Mouse (Mus musculus): ENCODE data around the gene Otop2. TPM values are rescaled to one million over a fixed set of nuclear protein-coding genes. Genes with fewer than 3 reads are reported as not detected.

Gene Otop2
- polyA plus RNA-seq, 1 experiment from 2014 or later = 1.9 TPM

DNA sequence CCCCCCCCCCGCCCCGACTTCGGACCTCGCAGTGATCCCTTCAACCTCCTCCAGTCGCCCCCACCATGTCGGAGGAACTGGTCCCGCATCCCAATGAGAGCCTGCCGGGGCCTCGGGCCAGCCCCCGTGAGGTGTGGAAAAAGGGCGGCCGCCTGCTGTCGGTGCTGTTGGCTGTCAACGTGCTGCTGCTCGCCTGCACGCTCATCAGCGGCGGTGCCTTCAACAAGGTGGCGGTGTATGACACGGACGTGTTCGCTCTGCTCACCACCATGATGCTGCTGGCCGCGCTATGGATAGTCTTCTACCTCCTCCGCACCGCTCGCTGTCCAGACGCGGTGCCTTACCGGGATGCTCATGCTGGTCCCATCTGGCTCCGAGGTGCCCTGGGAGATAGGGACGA lies 16.4 kb downstream of the Otop2 start:
- Histone ChIP-seq H3K4me3 (replicated peaks; ENCODE audit: low read length) (no peak overlapping the region), H3K4me1 (ENCODE audit: control insufficient read depth, insufficient read depth, low read length) (no peaks in the 10 kb centered on the region), H3K9me3 (replicated peaks; ENCODE audit: control insufficient read depth, low read length) (no peaks in the 10 kb centered on the region), H3K27me3 (ENCODE audit: control insufficient read depth, insufficient read depth, low read length) (peaks cover 61% of the 10 kb centered on the region), H3K27ac (ENCODE audit: low read length) (no peak overlapping the region), H3K4me2 (ENCODE audit: low read depth, low read length) (no peak overlapping the region), H3K36me3 (ENCODE audit: control insufficient read depth, insufficient read depth, low read length) (no peaks in the 10 kb centered on the region), H3K9ac (ENCODE audit: low read length) (no peak overlapping the region)
- ATAC-seq (ENCODE audit: insufficient read depth, low FRiP score) = no peak
- WGBS = 12% methylated on average over 32 of the region's 32 CpGs

DNA sequence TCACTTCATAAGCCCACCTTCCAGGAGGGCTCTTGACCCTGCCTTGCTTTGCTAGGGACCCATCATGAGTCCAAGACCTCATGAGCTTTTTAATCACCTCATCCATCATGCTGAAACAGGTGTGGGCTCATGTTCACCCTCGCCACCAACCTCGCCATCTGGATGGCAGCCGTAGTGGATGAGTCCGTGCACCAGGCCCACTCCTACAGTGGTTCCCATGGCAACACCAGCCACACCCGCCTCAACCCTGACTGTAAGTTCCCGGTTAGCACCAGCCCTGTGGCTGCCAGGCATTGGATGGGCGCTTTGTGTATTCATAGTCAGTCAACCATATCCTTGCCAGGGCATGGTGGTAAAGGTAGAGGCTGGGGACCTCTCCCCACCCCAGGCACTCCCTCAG lies 19.8 kb downstream of the Otop2 start:
- peaks cover 30% of the 10 kb centered on the region for H3K27me3 ChIP-seq (ENCODE audit: control insufficient read depth, insufficient read depth, low read length)
- no peak overlapping the region for H3K4me2 ChIP-seq (ENCODE audit: low read depth, low read length)
- no peak overlapping the region for H3K9ac ChIP-seq (ENCODE audit: low read length)
- H3K4me3 ChIP-seq (replicated peaks; ENCODE audit: low read length) = no peak overlapping the region
- no peak overlapping the region; the same call in 1 of the 2 replicates for H3K27ac ChIP-seq (ENCODE audit: low read length)
- no peaks in the 10 kb centered on the region for H3K9me3 ChIP-seq (replicated peaks; ENCODE audit: control insufficient read depth, low read length)
- WGBS = 46% methylated on average over 7 of the region's 7 CpGs
- ATAC-seq (ENCODE audit: insufficient read depth, low FRiP score) = no peak
- H3K36me3 ChIP-seq (ENCODE audit: control insufficient read depth, insufficient read depth, low read length) = no peaks in the 10 kb centered on the region
- no peaks in the 10 kb centered on the region for H3K4me1 ChIP-seq (ENCODE audit: control insufficient read depth, insufficient read depth, low read length)

DNA sequence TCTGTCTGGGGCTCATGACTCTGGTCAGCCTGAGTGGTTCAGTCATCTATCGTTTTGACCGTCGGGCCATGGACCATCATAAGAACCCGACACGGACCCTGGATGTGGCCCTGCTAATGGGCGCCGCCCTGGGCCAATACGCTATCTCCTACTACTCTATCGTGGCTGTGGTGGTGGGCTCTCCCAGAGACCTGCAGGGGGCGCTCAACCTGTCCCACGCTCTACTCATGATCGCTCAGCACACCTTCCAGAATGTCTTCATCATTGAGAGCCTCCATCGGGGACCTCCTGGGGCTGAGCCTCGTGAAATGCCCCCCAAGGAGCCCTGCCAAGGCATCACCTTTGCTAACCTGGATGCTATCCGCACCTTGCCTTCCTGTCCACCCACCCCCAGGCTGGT lies 22.4 kb downstream of the Otop2 start:
- H3K4me3 ChIP-seq (replicated peaks; ENCODE audit: low read length) = no peak overlapping the region
- ATAC-seq (ENCODE audit: insufficient read depth, low FRiP score) = no peak
- WGBS = 71% methylated on average over 15 of the region's 15 CpGs
- H3K27me3 ChIP-seq (ENCODE audit: control insufficient read depth, insufficient read depth, low read length) = peaks cover 19% of the 10 kb centered on the region
- H3K4me2 ChIP-seq (ENCODE audit: low read depth, low read length) = no peak overlapping the region
- H3K9ac ChIP-seq (ENCODE audit: low read length) = no peak overlapping the region
- no peaks in the 10 kb centered on the region for H3K4me1 ChIP-seq (ENCODE audit: control insufficient read depth, insufficient read depth, low read length)
- H3K36me3 ChIP-seq (ENCODE audit: control insufficient read depth, insufficient read depth, low read length) = no peaks in the 10 kb centered on the region
- H3K9me3 ChIP-seq (replicated peaks; ENCODE audit: control insufficient read depth, low read length) = no peaks in the 10 kb centered on the region
- no peak overlapping the region for H3K27ac ChIP-seq (ENCODE audit: low read length)

DNA sequence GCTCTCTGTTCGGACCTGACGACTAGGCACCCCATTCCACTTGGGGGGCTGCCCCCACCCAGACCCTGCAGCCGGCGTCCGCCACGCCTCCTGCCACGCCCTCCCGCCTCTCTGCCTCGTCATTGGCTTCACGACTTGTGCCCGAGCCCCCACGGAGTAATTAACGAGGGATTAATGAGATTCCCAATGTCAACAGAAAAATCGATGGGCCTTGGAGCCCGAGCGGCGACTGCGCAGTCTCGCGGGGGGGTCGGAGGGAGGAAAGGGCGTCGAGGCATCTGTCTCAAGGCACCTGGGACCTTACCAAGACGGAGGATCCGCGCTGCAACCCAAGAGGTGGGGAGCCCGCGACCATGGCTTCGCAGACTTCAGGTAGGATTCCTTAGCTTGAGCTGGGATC lies 27.6 kb downstream of the Otop2 start, which contains the start of gene Otop3:
TSS of gene Otop3 (plus strand) at position 201 of the 400 bp plus-strand sequence.
- H3K4me2 ChIP-seq (ENCODE audit: low read depth, low read length) = peak within 1 kb of the TSS; percentile 47
- H3K27ac ChIP-seq (ENCODE audit: low read length) = no peak within 1 kb of the TSS
- WGBS = 2% methylated on average over 29 of the region's 29 CpGs
- no peaks in the 10 kb centered on the region for H3K9me3 ChIP-seq (replicated peaks; ENCODE audit: control insufficient read depth, low read length)
- no peak for ATAC-seq (ENCODE audit: insufficient read depth, low FRiP score)
- H3K4me3 ChIP-seq (replicated peaks; ENCODE audit: low read length) = peak within 1 kb of the TSS; percentile 26
- H3K9ac ChIP-seq (ENCODE audit: low read length) = 0 out of 2 replicates have a peak within 1 kb of the TSS, but pooled peaks have one; percentile 32
- H3K4me1 ChIP-seq (ENCODE audit: control insufficient read depth, insufficient read depth, low read length) = no peaks in the 10 kb centered on the region; the same call in 1 of the 2 replicates
- no peaks in the 10 kb centered on the region for H3K36me3 ChIP-seq (ENCODE audit: control insufficient read depth, insufficient read depth, low read length)
- peaks cover 38% of the 10 kb centered on the region for H3K27me3 ChIP-seq (ENCODE audit: control insufficient read depth, insufficient read depth, low read length)

DNA sequence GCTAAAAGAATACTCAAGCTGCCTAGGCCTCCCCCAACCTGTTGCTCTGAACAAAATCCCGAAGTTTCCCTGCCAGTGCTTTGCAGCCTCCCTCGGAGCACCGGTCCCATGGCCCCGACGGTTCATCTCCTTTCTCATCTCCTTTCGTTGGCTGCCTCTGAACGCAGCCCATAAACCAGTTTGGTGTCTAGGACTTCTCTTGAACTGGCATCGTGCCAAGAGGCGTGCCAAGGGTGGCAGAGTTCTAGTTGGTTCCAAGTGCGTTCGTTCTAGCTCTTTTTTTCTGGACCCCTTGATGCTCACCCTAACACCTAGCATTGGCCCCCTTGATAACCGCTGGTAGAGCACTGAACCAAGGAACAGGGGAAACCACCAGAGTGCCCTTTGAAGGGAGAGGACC lies 28.3 kb downstream of the Otop2 start:
- no peak overlapping the region for H3K4me2 ChIP-seq (ENCODE audit: low read depth, low read length)
- no peaks in the 10 kb centered on the region for H3K36me3 ChIP-seq (ENCODE audit: control insufficient read depth, insufficient read depth, low read length)
- no peak overlapping the region for H3K9ac ChIP-seq (ENCODE audit: low read length)
- no peak for ATAC-seq (ENCODE audit: insufficient read depth, low FRiP score)
- 50% methylated on average over 12 of the region's 12 CpGs for WGBS
- peaks cover 38% of the 10 kb centered on the region for H3K27me3 ChIP-seq (ENCODE audit: control insufficient read depth, insufficient read depth, low read length)
- no peak overlapping the region for H3K27ac ChIP-seq (ENCODE audit: low read length)
- no peaks in the 10 kb centered on the region for H3K9me3 ChIP-seq (replicated peaks; ENCODE audit: control insufficient read depth, low read length)
- 0 out of 2 replicates have a peak overlapping the region, but pooled peaks have one; percentile 26 for H3K4me3 ChIP-seq (replicated peaks; ENCODE audit: low read length)
- no peaks in the 10 kb centered on the region; the same call in 1 of the 2 replicates for H3K4me1 ChIP-seq (ENCODE audit: control insufficient read depth, insufficient read depth, low read length)

DNA sequence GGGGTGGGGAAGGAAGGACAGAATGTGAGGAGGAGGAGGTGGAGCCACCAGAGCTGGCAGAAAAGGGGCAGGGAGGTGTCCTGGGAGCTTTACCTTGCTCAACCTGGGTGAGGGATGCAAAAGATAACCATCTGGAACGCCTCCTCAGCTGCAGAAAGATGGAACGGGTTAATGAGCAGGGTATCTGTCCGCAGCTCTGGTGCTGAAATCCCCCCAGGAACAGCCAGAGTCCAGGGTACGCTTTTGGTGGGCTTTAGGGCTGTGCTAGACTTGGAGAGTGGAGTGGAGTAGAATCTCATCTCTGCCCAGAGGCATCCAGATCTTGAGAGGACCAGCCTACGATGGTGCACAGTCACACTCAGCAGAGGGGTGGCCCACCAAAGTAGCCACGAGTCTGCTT lies 29.2 kb downstream of the Otop2 start:
- ATAC-seq (ENCODE audit: insufficient read depth, low FRiP score) = no peak
- H3K27me3 ChIP-seq (ENCODE audit: control insufficient read depth, insufficient read depth, low read length) = peaks cover 36% of the 10 kb centered on the region
- 19% methylated on average over 6 of the region's 6 CpGs for WGBS
- no peaks in the 10 kb centered on the region for H3K36me3 ChIP-seq (ENCODE audit: control insufficient read depth, insufficient read depth, low read length)
- H3K4me2 ChIP-seq (ENCODE audit: low read depth, low read length) = no peak overlapping the region
- H3K27ac ChIP-seq (ENCODE audit: low read length) = no peak overlapping the region
- no peaks in the 10 kb centered on the region; the same call in 1 of the 2 replicates for H3K4me1 ChIP-seq (ENCODE audit: control insufficient read depth, insufficient read depth, low read length)
- H3K4me3 ChIP-seq (replicated peaks; ENCODE audit: low read length) = no peak overlapping the region
- no peaks in the 10 kb centered on the region for H3K9me3 ChIP-seq (replicated peaks; ENCODE audit: control insufficient read depth, low read length)
- H3K9ac ChIP-seq (ENCODE audit: low read length) = no peak overlapping the region

DNA sequence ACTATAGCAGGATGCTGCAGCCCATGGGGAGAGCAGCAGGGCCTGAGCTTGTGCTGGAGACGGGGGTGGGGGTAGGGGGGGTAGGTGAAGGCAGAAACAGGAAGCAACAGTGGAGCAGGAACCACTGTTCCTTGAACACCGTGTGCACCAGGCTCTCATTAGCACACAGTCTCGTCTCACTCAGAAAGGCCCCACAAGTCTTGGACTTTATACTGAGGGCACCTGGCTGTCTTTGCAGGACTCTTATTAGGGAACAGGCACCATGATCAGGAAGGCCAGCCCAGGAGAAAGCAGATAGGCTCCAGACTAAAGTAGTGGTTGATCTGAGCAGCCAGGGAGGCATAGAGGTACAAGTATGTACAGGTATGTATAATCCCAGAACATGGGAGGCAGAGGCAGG lies 30.4 kb downstream of the Otop2 start:
- H3K9ac ChIP-seq (ENCODE audit: low read length) = no peak overlapping the region
- no peak overlapping the region for H3K27ac ChIP-seq (ENCODE audit: low read length)
- ATAC-seq (ENCODE audit: insufficient read depth, low FRiP score) = no peak
- H3K36me3 ChIP-seq (ENCODE audit: control insufficient read depth, insufficient read depth, low read length) = no peaks in the 10 kb centered on the region
- H3K9me3 ChIP-seq (replicated peaks; ENCODE audit: control insufficient read depth, low read length) = no peaks in the 10 kb centered on the region
- 42% methylated on average over 3 of the region's 3 CpGs for WGBS
- peaks cover 33% of the 10 kb centered on the region for H3K27me3 ChIP-seq (ENCODE audit: control insufficient read depth, insufficient read depth, low read length)
- no peaks in the 10 kb centered on the region; the same call in 1 of the 2 replicates for H3K4me1 ChIP-seq (ENCODE audit: control insufficient read depth, insufficient read depth, low read length)
- H3K4me3 ChIP-seq (replicated peaks; ENCODE audit: low read length) = no peak overlapping the region
- no peak overlapping the region for H3K4me2 ChIP-seq (ENCODE audit: low read depth, low read length)

DNA sequence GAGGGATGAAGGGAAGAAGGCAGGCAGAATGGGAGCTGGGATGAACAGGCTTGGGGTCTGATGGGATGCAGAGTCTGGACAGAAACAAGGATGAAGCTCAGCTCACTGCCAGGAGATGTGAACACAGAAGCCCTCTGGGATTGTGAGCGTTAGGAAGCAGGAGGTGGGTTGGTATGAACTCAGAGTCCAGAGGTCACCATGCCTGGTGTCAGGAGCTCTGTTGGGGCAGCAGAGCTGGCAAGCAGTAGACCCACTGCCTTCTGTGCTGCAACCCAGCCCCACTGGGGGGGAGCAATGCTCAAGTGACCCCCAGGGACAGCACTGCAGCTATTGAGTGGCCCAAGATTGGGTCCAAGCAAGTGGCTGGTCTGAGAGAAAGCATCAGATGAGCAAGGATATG lies 30.9 kb downstream of the Otop2 start:
- WGBS = 57% methylated on average over 1 of the region's 1 CpGs
- no peak for ATAC-seq (ENCODE audit: insufficient read depth, low FRiP score)
- no peak overlapping the region for H3K4me2 ChIP-seq (ENCODE audit: low read depth, low read length)

DNA sequence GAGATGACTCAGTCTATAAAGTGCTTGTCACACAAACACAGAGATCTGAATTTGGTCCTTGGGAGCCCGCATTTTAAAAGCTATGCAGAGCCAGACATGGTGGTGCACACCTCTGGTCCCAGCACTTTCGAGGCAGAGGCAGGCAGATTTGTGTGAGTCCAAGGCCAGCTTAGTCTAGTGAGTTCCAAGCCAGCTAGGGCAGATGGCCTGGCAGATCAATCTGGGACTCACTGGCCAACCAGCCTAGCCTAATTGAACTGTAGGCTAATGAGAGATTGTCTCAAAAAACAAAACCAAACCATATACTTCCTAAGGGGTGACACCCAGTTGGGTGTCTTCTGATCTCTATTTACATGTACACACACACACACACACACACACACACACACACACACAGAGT lies 34.3 kb downstream of the Otop2 start:
- Histone ChIP-seq H3K4me1 (ENCODE audit: control insufficient read depth, insufficient read depth, low read length) (peaks cover 11% of the 10 kb centered on the region; the same call in 1 of the 2 replicates), H3K9me3 (replicated peaks; ENCODE audit: control insufficient read depth, low read length) (no peaks in the 10 kb centered on the region), H3K36me3 (ENCODE audit: control insufficient read depth, insufficient read depth, low read length) (no peaks in the 10 kb centered on the region), H3K4me2 (ENCODE audit: low read depth, low read length) (no peak overlapping the region), H3K4me3 (replicated peaks; ENCODE audit: low read length) (no peak overlapping the region), H3K27ac (ENCODE audit: low read length) (no peak overlapping the region), H3K27me3 (ENCODE audit: control insufficient read depth, insufficient read depth, low read length) (peaks cover 4% of the 10 kb centered on the region), H3K9ac (ENCODE audit: low read length) (no peak overlapping the region)
- WGBS = 69% methylated on average over 2 of the region's 2 CpGs
- no peak for ATAC-seq (ENCODE audit: insufficient read depth, low FRiP score)

More for the DNA sequence above, 30.9 kb downstream of the Otop2 start:
- Histone ChIP-seq H3K27ac (ENCODE audit: low read length) (no peak overlapping the region), H3K27me3 (ENCODE audit: control insufficient read depth, insufficient read depth, low read length) (peaks cover 32% of the 10 kb centered on the region), H3K4me1 (ENCODE audit: control insufficient read depth, insufficient read depth, low read length) (no peaks in the 10 kb centered on the region; the same call in 1 of the 2 replicates), H3K4me3 (replicated peaks; ENCODE audit: low read length) (no peak overlapping the region), H3K9ac (ENCODE audit: low read length) (no peak overlapping the region), H3K36me3 (ENCODE audit: control insufficient read depth, insufficient read depth, low read length) (no peaks in the 10 kb centered on the region), H3K9me3 (replicated peaks; ENCODE audit: control insufficient read depth, low read length) (no peaks in the 10 kb centered on the region)

Data from stomach, embryonic 16.5 days (tissue).